Mouse (Mus musculus): ENCODE data around the gene Hmgn3.

Gene Hmgn3

GRCm38 (mm10) chr9:83119211-83119610 is 27.3 kb downstream of the Hmgn3 start:
- H3K4me1 ChIP-seq (replicated peaks; ENCODE audit: low read depth, low read length): no peaks in the 10 kb centered on the region
- no peaks in the 10 kb centered on the region for H3K36me3 ChIP-seq (ENCODE audit: insufficient read depth, low read length)
- H3K27me3 ChIP-seq (ENCODE audit: insufficient read depth, low read length): no peaks in the 10 kb centered on the region
- no peak overlapping the region for H3K4me3 ChIP-seq (replicated peaks; ENCODE audit: low read length)
- no peaks in the 10 kb centered on the region for H3K9me3 ChIP-seq (ENCODE audit: low read length)
- no peak for TF ChIP-seq POU5F1 (IDR thresholded peaks at IDR 0.05; ENCODE audit: borderline replicate concordance, low read length)
- TF ChIP-seq CTCF (conservative IDR thresholded peaks at IDR 0.05; ENCODE audit: low read length): no peak
- no peak for TF ChIP-seq NANOG (IDR thresholded peaks at IDR 0.05; ENCODE audit: borderline replicate concordance, low read length)

GRCm38 (mm10) chr9:83117486-83117885 is 29.0 kb downstream of the Hmgn3 start:
- Histone ChIP-seq H3K4me1 (replicated peaks; ENCODE audit: low read depth, low read length) (no peaks in the 10 kb centered on the region), H3K36me3 (ENCODE audit: insufficient read depth, low read length) (no peaks in the 10 kb centered on the region), H3K4me3 (replicated peaks; ENCODE audit: low read length) (no peak overlapping the region), H3K9me3 (ENCODE audit: low read length) (no peaks in the 10 kb centered on the region), H3K27me3 (ENCODE audit: insufficient read depth, low read length) (no peaks in the 10 kb centered on the region)
- no peak for TF ChIP-seq CTCF (conservative IDR thresholded peaks at IDR 0.05; ENCODE audit: low read length)
- no peak for TF ChIP-seq NANOG (IDR thresholded peaks at IDR 0.05; ENCODE audit: borderline replicate concordance, low read length)
- TF ChIP-seq POU5F1 (IDR thresholded peaks at IDR 0.05; ENCODE audit: borderline replicate concordance, low read length): no peak

- no peaks in the 10 kb centered on the region for H3K9me3 ChIP-seq (ENCODE audit: low read length)
- H3K36me3 ChIP-seq (ENCODE audit: insufficient read depth, low read length): no peaks in the 10 kb centered on the region
- no peak for TF ChIP-seq NANOG (IDR thresholded peaks at IDR 0.05; ENCODE audit: borderline replicate concordance, low read length)
- TF ChIP-seq CTCF (conservative IDR thresholded peaks at IDR 0.05; ENCODE audit: low read length): no peak
- no peak for TF ChIP-seq POU5F1 (IDR thresholded peaks at IDR 0.05; ENCODE audit: borderline replicate concordance, low read length)
- H3K4me3 ChIP-seq (replicated peaks; ENCODE audit: low read length): no peak overlapping the region
- no peaks in the 10 kb centered on the region for H3K27me3 ChIP-seq (ENCODE audit: insufficient read depth, low read length)
- H3K4me1 ChIP-seq (replicated peaks; ENCODE audit: low read depth, low read length): no peaks in the 10 kb centered on the region
These were observed 29.6 kb downstream of the Hmgn3 start for GRCm38 (mm10) chr9:83116774-83117474.

GRCm38 (mm10) chr9:83115676-83116075 is 30.8 kb downstream of the Hmgn3 start:
- Histone ChIP-seq H3K36me3 (ENCODE audit: insufficient read depth, low read length) (no peaks in the 10 kb centered on the region), H3K9me3 (ENCODE audit: low read length) (no peaks in the 10 kb centered on the region), H3K4me1 (replicated peaks; ENCODE audit: low read depth, low read length) (no peaks in the 10 kb centered on the region), H3K27me3 (ENCODE audit: insufficient read depth, low read length) (no peaks in the 10 kb centered on the region), H3K4me3 (replicated peaks; ENCODE audit: low read length) (no peak overlapping the region)
- TF ChIP-seq NANOG (IDR thresholded peaks at IDR 0.05; ENCODE audit: borderline replicate concordance, low read length) (no peak), POU5F1 (IDR thresholded peaks at IDR 0.05; ENCODE audit: borderline replicate concordance, low read length) (no peak), CTCF (conservative IDR thresholded peaks at IDR 0.05; ENCODE audit: low read length) (no peak)

- Histone ChIP-seq H3K4me3 (replicated peaks; ENCODE audit: low read length) (no peak overlapping the region), H3K27me3 (ENCODE audit: insufficient read depth, low read length) (no peaks in the 10 kb centered on the region)
- no peak for TF ChIP-seq CTCF (conservative IDR thresholded peaks at IDR 0.05; ENCODE audit: low read length)
These were observed 32.7 kb downstream of the Hmgn3 start for GRCm38 (mm10) chr9:83113800-83114217.

GRCm38 (mm10) chr9:83112305-83112768 is 34.1 kb downstream of the Hmgn3 start:
- Histone ChIP-seq H3K4me1 (replicated peaks; ENCODE audit: low read depth, low read length) (no peaks in the 10 kb centered on the region), H3K4me3 (replicated peaks; ENCODE audit: low read length) (no peak overlapping the region), H3K36me3 (ENCODE audit: insufficient read depth, low read length) (no peaks in the 10 kb centered on the region), H3K9me3 (ENCODE audit: low read length) (no peaks in the 10 kb centered on the region), H3K27me3 (ENCODE audit: insufficient read depth, low read length) (no peaks in the 10 kb centered on the region)
- TF ChIP-seq CTCF (conservative IDR thresholded peaks at IDR 0.05; ENCODE audit: low read length): no peak
- no peak for TF ChIP-seq POU5F1 (IDR thresholded peaks at IDR 0.05; ENCODE audit: borderline replicate concordance, low read length)
- TF ChIP-seq NANOG (IDR thresholded peaks at IDR 0.05; ENCODE audit: borderline replicate concordance, low read length): no peak

More at GRCm38 (mm10) chr9:83113800-83114217, 32.7 kb downstream of the Hmgn3 start:
- Histone ChIP-seq H3K4me1 (replicated peaks; ENCODE audit: low read depth, low read length) (no peaks in the 10 kb centered on the region), H3K36me3 (ENCODE audit: insufficient read depth, low read length) (no peaks in the 10 kb centered on the region), H3K9me3 (ENCODE audit: low read length) (no peaks in the 10 kb centered on the region)

- no peaks in the 10 kb centered on the region for H3K9me3 ChIP-seq (ENCODE audit: low read length)
- TF ChIP-seq CTCF (conservative IDR thresholded peaks at IDR 0.05; ENCODE audit: low read length): no peak
- TF ChIP-seq POU5F1 (IDR thresholded peaks at IDR 0.05; ENCODE audit: borderline replicate concordance, low read length): no peak
- TF ChIP-seq NANOG (IDR thresholded peaks at IDR 0.05; ENCODE audit: borderline replicate concordance, low read length): no peak
These were observed 34.7 kb downstream of the Hmgn3 start for GRCm38 (mm10) chr9:83111789-83112188.

GRCm38 (mm10) chr9:83111117-83111686 is 35.3 kb downstream of the Hmgn3 start:
- Histone ChIP-seq H3K36me3 (ENCODE audit: insufficient read depth, low read length) (no peaks in the 10 kb centered on the region), H3K4me1 (replicated peaks; ENCODE audit: low read depth, low read length) (no peaks in the 10 kb centered on the region), H3K4me3 (replicated peaks; ENCODE audit: low read length) (no peak overlapping the region), H3K27me3 (ENCODE audit: insufficient read depth, low read length) (no peaks in the 10 kb centered on the region), H3K9me3 (ENCODE audit: low read length) (no peaks in the 10 kb centered on the region)
- no peak for TF ChIP-seq POU5F1 (IDR thresholded peaks at IDR 0.05; ENCODE audit: borderline replicate concordance, low read length)
- TF ChIP-seq CTCF (conservative IDR thresholded peaks at IDR 0.05; ENCODE audit: low read length): no peak
- no peak for TF ChIP-seq NANOG (IDR thresholded peaks at IDR 0.05; ENCODE audit: borderline replicate concordance, low read length)

More at GRCm38 (mm10) chr9:83111789-83112188, 34.7 kb downstream of the Hmgn3 start:
- H3K27me3 ChIP-seq (ENCODE audit: insufficient read depth, low read length): no peaks in the 10 kb centered on the region
- H3K4me3 ChIP-seq (replicated peaks; ENCODE audit: low read length): no peak overlapping the region
- no peaks in the 10 kb centered on the region for H3K36me3 ChIP-seq (ENCODE audit: insufficient read depth, low read length)
- no peaks in the 10 kb centered on the region for H3K4me1 ChIP-seq (replicated peaks; ENCODE audit: low read depth, low read length)

Data from E14TG2a.4 (cell line).